Mouse (Mus musculus): ENCODE measurements around the gene Lalba.
"Not testable (repeated sequence)": the region's sequence is repeated elsewhere in the genome, so short reads cannot be mapped to it uniquely, and the experiment has no call there.

DNA sequence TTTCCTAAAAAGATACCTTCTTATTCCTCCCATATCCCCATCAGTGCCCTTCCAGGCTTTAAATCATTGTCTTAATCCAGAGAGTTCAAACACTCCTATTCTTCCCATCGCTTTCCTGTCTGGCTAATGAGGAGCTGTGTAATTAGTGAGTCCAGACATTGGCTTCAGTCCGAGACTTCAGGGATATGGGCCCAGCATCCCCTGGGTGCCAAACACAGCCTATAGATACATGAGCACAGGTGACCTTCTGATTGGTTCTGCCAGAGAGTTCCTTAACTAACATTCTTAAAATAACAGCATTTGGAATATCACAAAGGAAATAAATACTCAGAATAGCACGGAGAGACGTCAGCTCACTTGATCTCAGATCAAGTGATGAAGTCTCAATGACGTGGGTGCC lies 51.6 kb downstream of the Lalba start, which contains the start of gene Olfr282:
- not testable (repeated sequence) for TF ChIP-seq GATA1 (IDR thresholded peaks at IDR 0.05; ENCODE audit: low read depth, low read length); MAX (IDR thresholded peaks at IDR 0.05; ENCODE audit: low read length); USF1 (IDR thresholded peaks at IDR 0.05; ENCODE audit: low read depth, low read length); CTCF (IDR thresholded peaks at IDR 0.05 in 2 of 3, conservative IDR thresholded peaks at IDR 0.05 in 1 of 3; ENCODE audit: control insufficient read depth in 1 of 3, insufficient read depth in 1 of 3, low read depth in 2 of 3, low read length in 3 of 3, poor library complexity in 1 of 3, severe bottlenecking in 1 of 3); ELF1 (IDR thresholded peaks at IDR 0.05; ENCODE audit: low read depth, low read length); USF2 (IDR thresholded peaks at IDR 0.05; ENCODE audit: borderline replicate concordance in 1 of 2, insufficient read depth in 1 of 2, low read depth in 1 of 2, low read length in 2 of 2)
